Mouse (Mus musculus) monocyte, adult 59 days (primary cell): ENCODE data around the gene Nr1h3. TPM values are rescaled to one million over a fixed set of nuclear protein-coding genes. Genes with fewer than 3 reads are reported as not detected.

ENCODE experiments used
- total RNA-seq, 2 experiments: library from RNA; stranded (reverse); gene quantifications; one replicate each; pipeline ENCODE4 v1.2.4; 2023

Nr1h3 gene
- 100 to 1,000 TPM in 1 of 2 experiments, 10 to 100 TPM in 1; 93.4 to 101 TPM for total RNA-seq

GRCm38 (mm10) chr2:91202222-91202971, at the start of gene Nr1h3, which contains the start of gene Acp2:
Gene Nr1h3, minus strand, starts transcription at chr2:91202834.
Gene Acp2, plus strand, starts transcription at chr2:91202885.

DNA sequence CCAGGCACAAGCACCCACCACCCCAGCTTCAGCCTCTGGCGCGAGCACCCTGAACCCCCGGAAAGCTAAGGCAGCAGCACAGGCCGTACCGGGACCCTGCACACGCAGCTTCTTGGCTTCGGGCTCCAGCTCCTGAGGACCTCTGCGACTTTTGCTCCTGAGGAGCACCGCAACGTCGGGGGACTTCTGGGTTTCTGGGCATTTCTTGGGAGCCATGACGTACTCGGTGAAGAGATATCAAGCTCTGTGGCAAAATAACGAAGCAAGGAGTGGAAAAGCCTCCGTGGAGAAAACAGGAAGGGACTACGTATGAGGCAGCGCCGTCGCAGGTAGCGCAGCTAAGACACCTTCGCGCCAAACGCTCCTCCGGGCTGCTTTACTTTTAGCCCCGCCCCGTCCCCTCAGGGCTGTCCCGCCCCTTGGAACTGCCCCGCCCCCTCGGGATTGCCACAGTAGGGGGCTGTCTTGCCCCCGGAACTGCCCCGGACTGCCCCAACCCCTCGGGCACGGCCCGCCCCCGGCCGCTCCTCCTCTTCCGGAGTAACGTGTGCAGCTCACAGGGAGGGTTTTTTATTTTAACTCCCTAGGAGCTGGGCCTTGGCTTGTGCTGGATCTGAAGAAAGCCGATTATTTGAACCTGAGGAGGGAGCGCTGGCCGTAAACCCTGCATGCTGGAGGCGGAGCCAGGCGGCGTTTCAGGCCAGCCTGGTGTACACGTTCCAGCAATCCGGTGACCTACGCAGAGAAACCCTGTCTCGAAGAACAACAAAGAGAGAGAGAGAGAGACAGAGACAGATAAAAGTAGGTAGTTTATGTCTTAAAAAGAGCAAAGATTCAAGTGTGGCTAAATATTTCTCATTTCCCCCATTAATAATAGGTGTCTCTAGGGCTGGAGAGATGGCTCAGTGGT, 34.2 kb upstream of the Nr1h3 start, which contains the start of gene Ddb2:
TSS of gene Ddb2 (minus strand) at position 382 of the 910 bp plus-strand sequence.

GRCm38 (mm10) chr2:91183711-91184405, 18.8 kb downstream of the Nr1h3 start, which contains the start of gene Madd:
Gene Madd, minus strand, starts transcription at chr2:91183837.

Other genes starting within 250 kb of the Nr1h3 start
- not detected for gene Rapsn, start 167.2 kb downstream of the Nr1h3 start, total RNA-seq
- 100 to 1,000 TPM; 107 to 121 TPM for gene Psmc3, start 148.8 kb downstream of the Nr1h3 start, total RNA-seq
- gene Slc39a13, start 132.4 kb downstream of the Nr1h3 start, total RNA-seq = 10 to 100 TPM; 43.0 to 46.0 TPM
- 100 to 1,000 TPM; 657 to 683 TPM for gene Spi1, start 120.4 kb downstream of the Nr1h3 start, total RNA-seq
- gene Mybpc3, start 84.7 kb downstream of the Nr1h3 start, total RNA-seq = 1 to 10 TPM; 3.0 to 4.0 TPM
- gene Madd, start 19.0 kb downstream of the Nr1h3 start, total RNA-seq = 100 to 1,000 TPM; 158 to 161 TPM
- gene Acp2, start 51 bp upstream of the Nr1h3 start, total RNA-seq = 10 to 100 TPM; 85.0 to 92.8 TPM
- gene Ddb2, start 34.1 kb upstream of the Nr1h3 start, total RNA-seq = 1 to 10 TPM; 8.9 to 9.0 TPM
- not detected for gene Pacsin3, start 53.1 kb upstream of the Nr1h3 start, total RNA-seq
- 100 to 1,000 TPM; 107 to 114 TPM for gene Arfgap2, start 62.1 kb upstream of the Nr1h3 start, total RNA-seq
- 1 to 10 TPM; 3.9 to 4.8 TPM for gene 1110051M20Rik, start 241.9 kb upstream of the Nr1h3 start, total RNA-seq